Mouse (Mus musculus): Measurements from ENCODE around the gene C87436.
"Not testable (repeated sequence)": the region's sequence is repeated elsewhere in the genome, so short reads cannot be mapped to it uniquely, and the experiment has no call there.

The C87436 gene

DNA sequence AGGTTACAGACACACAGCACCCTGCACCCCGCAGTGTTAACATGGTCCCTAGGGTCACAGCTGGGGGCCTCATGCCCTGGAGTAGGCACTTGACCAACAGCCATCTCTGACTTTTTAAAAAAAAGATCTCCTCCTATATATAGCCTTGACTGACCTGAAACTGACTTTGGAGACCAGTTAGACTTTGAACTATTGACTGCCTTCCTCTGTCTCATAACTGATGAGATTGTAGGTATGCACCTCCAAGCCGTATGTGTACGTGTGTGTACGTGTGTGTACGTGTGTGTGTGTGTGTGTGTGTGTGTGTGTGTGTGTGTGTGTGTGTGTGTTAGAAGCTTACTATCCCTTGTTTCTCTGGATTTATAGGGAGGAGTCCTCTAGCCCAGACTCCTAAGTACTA, 43.7 kb downstream of the C87436 start:
- DNase-seq (ENCODE audit: low read depth): no peak

- DNase-seq (ENCODE audit: low read depth): no peak
Measured at GRCm38 (mm10) chr6:86485943-86486640, 47.9 kb downstream of the C87436 start.

DNA sequence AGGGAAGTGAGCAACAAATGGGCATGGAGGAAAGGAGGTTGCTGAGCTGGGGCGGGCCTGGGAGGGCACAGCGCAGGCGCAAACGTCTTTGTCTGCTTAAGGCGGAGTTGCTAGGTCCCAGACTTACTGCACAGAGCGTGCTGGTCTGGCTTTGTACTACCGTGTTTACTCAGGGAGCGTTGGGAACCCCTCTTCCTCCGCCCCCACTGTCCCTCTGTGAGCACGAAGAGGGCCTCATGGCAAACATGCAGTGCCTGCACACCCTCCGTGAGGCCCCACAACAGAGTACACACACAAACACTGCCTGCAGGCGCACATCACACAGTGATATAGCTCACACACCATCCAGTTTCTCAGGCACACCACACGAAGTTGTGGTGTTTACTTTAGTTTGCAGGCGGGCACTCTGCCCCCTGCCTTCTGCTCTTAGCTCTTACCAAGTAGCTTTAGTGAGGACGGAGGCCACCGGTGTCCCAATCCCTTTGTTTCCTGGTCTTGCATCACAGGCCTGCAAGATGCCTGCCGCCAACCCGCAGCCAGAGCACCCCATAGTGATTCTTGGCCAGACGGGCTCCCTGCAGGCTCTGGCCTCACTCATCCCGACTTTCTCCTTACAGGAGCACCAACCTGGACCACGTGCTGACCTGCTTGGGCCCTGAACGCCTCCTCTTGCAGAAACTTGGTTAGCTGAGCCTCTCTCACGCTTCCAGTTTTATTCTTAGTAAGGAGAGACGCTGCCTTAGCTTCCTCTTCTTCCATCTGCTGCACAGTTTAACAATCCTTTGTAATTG, 49.4 kb downstream of the C87436 start:
- DNase-seq (ENCODE audit: low read depth): peak; percentile 79

DNA sequence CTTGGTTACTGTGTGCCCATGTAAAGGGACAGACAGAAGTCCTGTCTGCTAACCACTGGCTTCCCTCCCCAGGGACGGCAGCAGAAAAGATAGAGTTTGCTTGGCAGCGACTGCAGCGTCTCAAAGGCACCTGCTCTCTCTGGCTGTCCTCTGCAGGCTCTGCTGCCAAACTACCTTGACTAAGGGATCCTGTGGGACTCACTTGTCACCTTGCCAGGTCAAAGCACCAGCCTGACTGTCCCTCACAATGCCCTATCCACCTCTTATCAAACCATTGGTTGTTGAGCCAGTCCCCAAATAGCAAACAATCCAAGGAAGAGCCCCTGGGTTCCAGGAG, 49.9 kb downstream of the C87436 start:
- DNase-seq (ENCODE audit: low read depth): no peak

DNA sequence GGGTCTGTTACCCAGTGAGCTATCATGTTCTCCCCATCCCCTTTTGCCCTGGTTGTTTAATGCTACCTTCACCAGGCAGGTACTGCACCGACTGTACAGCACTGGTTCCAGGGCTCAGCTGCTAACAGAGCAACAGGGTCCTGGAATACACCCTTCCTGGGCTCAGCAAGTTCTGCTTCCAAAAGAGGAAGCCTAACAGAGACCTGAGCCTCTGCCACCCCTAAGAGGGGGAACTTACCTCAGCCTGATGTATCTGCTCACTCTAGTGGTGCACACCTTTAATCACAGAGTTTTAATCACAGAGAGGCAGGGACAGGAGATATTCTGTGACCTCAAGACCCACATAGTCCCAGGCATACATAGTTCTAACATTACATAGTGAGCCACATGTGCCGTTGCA, 51.8 kb downstream of the C87436 start:
- no peak for DNase-seq (ENCODE audit: low read depth)

GRCm38 (mm10) chr6:86490413-86490812, 52.2 kb downstream of the C87436 start:
- not testable (repeated sequence) for DNase-seq (ENCODE audit: low read depth)

DNA sequence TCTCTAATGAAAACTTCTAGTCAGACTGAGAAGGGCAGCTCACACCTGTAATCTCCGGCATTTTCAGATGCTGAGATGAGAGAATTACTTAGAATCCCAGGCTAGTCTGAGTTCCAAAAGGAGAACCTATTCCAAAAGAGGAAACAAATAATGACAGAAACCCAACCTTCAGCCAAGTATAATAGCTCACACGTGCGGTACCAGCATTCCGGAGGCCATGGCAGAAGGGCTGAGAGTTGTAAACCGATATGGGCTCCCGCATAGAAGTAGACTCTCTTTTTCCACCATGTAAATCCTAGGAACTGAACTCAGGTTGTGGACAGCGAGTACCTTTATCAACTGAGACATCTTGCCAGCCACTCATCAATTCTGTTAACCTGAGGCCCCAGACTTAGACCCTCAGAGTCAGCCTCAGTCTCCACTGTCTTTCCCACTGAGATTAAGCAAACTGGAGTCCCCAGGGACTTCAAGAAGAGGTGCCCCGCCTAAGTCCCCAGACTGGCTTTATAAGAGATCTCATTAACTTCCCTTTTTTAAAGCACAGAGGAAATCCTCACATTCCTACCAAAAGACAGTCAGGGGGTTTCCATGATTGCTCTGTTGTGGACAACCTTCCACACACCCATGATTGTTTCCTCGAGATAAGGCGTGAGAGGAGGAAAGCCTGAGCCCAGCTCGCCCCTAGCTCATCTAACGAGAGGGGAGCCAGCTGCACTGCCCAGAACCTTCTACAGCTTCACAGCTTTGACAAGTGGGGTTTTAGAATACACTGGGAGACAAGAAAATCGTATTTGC, 55.5 kb downstream of the C87436 start:
- DNase-seq (ENCODE audit: low read depth): no peak

GRCm38 (mm10) chr6:86494767-86495166, 56.6 kb downstream of the C87436 start:
- no peak for DNase-seq (ENCODE audit: low read depth)

- DNase-seq (ENCODE audit: low read depth): no peak
Measured at GRCm38 (mm10) chr6:86495661-86496060, 57.5 kb downstream of the C87436 start.

DNA sequence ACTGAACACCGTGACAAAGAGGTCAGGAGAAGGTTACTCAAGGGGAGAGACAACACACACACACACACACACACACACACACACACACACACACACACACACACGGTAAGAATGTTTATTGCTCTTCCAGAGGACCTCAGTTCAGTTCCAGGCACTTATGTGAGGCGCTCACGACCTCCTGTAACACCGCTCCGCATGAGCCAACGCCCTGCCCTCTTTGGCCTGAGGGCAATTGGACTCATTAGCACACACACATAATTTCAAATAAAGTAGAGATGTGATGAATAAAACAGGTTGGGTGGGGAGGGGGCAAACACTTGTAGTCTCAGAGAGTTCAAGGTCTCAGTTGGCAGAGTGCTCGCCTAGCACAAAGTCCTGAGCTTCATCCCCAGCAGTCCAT, 58.0 kb downstream of the C87436 start:
- no peak for DNase-seq (ENCODE audit: low read depth)

GRCm38 (mm10) chr6:86496585-86496984, 58.4 kb downstream of the C87436 start:
- no peak for DNase-seq (ENCODE audit: low read depth)

- DNase-seq (ENCODE audit: low read depth): no peak
Measured at GRCm38 (mm10) chr6:86497071-86497815, 59.1 kb downstream of the C87436 start.

GRCm38 (mm10) chr6:86497942-86498732, 60.0 kb downstream of the C87436 start:
- no peak for DNase-seq (ENCODE audit: low read depth)

- DNase-seq (ENCODE audit: low read depth): no peak
Measured at GRCm38 (mm10) chr6:86499571-86500109, 61.5 kb downstream of the C87436 start.

- DNase-seq (ENCODE audit: low read depth): no peak
Measured at GRCm38 (mm10) chr6:86503513-86503912, 65.3 kb downstream of the C87436 start.

DNA sequence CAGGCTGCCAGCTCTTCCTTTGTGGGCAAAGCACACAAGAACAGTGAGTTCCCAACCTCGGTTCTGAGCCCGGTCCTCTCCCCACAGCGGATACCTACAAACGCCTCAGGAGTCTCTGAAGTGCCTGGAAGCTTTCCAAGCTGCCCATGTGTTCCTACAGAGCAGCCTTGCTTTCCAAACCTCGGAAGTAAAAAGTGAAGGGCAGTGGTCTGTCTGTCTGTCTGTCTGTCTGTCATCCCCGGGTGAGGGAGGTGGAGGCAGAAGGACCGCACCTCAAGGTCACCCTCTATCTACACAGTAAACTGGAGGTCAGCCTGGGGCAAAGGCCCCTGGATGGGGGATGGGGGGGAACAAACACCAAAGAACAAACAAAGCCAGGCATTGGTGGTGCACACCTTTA, 67.5 kb downstream of the C87436 start:
- no peak for DNase-seq (ENCODE audit: low read depth)

GRCm38 (mm10) chr6:86506309-86506708, 68.1 kb downstream of the C87436 start:
- no peak for DNase-seq (ENCODE audit: low read depth)

GRCm38 (mm10) chr6:86507116-86507515, 68.9 kb downstream of the C87436 start:
- no peak for DNase-seq (ENCODE audit: low read depth)

GRCm38 (mm10) chr6:86508736-86509135, 70.6 kb downstream of the C87436 start:
- no peak for DNase-seq (ENCODE audit: low read depth)

GRCm38 (mm10) chr6:86509194-86509865, 71.2 kb downstream of the C87436 start:
- DNase-seq (ENCODE audit: low read depth): no peak

- no peak for DNase-seq (ENCODE audit: low read depth)
Measured at GRCm38 (mm10) chr6:86509866-86510200, 71.7 kb downstream of the C87436 start.
